8 mouse cellular contexts compared by ENCODE assay signal in the genomic region with DNA sequence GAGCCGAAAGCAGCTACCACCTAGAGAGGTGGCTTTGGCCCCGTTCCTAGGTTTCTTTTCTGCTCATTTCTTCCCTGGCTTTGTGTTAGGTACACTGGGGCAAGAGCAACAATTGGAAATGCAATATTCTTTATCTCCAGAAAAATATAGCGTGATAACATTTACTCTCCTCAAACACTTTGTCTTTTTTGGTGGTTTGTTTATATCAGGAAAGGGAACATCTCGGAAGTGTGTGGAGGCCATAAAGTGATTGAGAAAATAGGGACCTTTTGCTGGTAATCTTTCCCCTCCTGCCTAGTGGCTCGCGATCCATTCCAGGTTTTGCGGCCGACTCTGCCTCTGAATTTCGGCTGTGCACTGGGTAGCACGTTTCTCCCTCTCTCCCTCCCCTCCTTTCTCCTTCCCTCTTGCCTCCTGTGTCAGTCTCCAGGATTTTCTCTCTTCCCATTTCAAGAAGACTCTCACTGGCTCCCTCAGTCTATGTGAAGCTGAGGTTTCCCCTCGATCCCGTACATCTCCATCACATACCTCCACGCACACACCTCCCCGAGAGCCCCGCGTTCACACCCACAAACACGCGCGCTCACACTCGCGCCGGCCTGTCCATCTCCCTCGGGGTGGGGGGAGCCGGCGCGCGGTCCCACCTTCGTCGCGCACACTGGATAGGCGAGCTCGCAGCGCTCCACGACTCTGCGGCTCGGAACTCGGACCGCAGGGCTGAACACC. TPM values are rescaled to one million over a fixed set of nuclear protein-coding genes. Genes with fewer than 3 reads are reported as not detected.
DNase-seq lines count a peak whose midpoint lies in the region; ATAC-seq and TF ChIP-seq lines count a peak whose summit lies in the region.

Gpc6 (plus strand) TSS at position 440 of the 726 bp plus-strand sequence.

- DNase-seq in layer of hippocampus, adult 11-12 months (ENCODE audit: low spot score), result peak; percentile 66
- no peak for DNase-seq in layer of hippocampus, adult 9-10 months (ENCODE audit: low spot score)
- DNase-seq in heart, adult 9 months (ENCODE audit: low spot score in 2 of 2), result peak; percentile 65 to 76
- peak; percentile 51 for DNase-seq in kidney, adult 9 months
- peak; percentile 94 for DNase-seq in limb, embryonic 14.5 days (ENCODE audit: low spot score)
- DNase-seq in midbrain, postnatal 0 days (ENCODE audit: low spot score), result peak; percentile 94
- peak; percentile 72 for DNase-seq in testis, postnatal 14 days (ENCODE audit: low spot score)

- no peak for TF ChIP-seq POLR2A in limb, embryonic 14.5 days (IDR thresholded peaks at IDR 0.05; ENCODE audit: borderline replicate concordance, extremely low read depth, insufficient read depth, insufficient read length)

- peak within 1 kb of the TSS; percentile 86 for H3K4me3 ChIP-seq in embryonic facial prominence, embryonic 13.5 days
- H3K4me3 ChIP-seq in limb, embryonic 14.5 days (replicated peaks; ENCODE audit: low read length), result peak within 1 kb of the TSS; percentile 76
- peak within 1 kb of the TSS; percentile 62 for H3K4me3 ChIP-seq in midbrain, postnatal 0 days (ENCODE audit: low read depth, low read length)

- H3K4me2 ChIP-seq in embryonic facial prominence, embryonic 13.5 days, result peak within 1 kb of the TSS; percentile 74
- H3K4me2 ChIP-seq in limb, embryonic 14.5 days (replicated peaks; ENCODE audit: low read depth, low read length, severe bottlenecking), result peak within 1 kb of the TSS; percentile 66
- H3K4me2 ChIP-seq in midbrain, postnatal 0 days (ENCODE audit: low read depth, low read length, poor library complexity, severe bottlenecking), result peak within 1 kb of the TSS; percentile 75

- peak within 1 kb of the TSS; percentile 98 for H3K27ac ChIP-seq in embryonic facial prominence, embryonic 13.5 days
- H3K27ac ChIP-seq in limb, embryonic 14.5 days (replicated peaks; ENCODE audit: low read depth, low read length), result peak within 1 kb of the TSS; percentile 97
- peak within 1 kb of the TSS; percentile 71 for H3K27ac ChIP-seq in midbrain, postnatal 0 days (ENCODE audit: low read depth, low read length)

- TF ChIP-seq CTCF in midbrain, postnatal 0 days (IDR thresholded peaks at IDR 0.05), result no peak; the same call in 1 of the 2 replicates

- peak; percentile 72 for ATAC-seq in embryonic facial prominence, embryonic 13.5 days (ENCODE audit: insufficient number of reproducible peaks, insufficient read depth, low FRiP score, low TSS enrichment, low read depth)
- ATAC-seq in limb, embryonic 14.5 days (ENCODE audit: low FRiP score, low read depth), result peak; percentile 79
- ATAC-seq in midbrain, postnatal 0 days (ENCODE audit: low FRiP score), result peak; percentile 74

- WGBS in embryonic facial prominence, embryonic 13.5 days, result under 1% methylated on average over 38 of the region's 38 CpGs
- under 1% methylated on average over 38 of the region's 38 CpGs for WGBS in limb, embryonic 14.5 days
- under 1% methylated on average over 38 of the region's 38 CpGs for WGBS in midbrain, postnatal 0 days

- no peaks in the 10 kb centered on the region for H3K36me3 ChIP-seq in embryonic facial prominence, embryonic 13.5 days
- no peaks in the 10 kb centered on the region for H3K36me3 ChIP-seq in limb, embryonic 14.5 days (ENCODE audit: control insufficient read depth, insufficient read depth, low read length)
- no peaks in the 10 kb centered on the region for H3K36me3 ChIP-seq in midbrain, postnatal 0 days (ENCODE audit: insufficient read depth, low read length)

- peaks cover 22% of the 10 kb centered on the region for H3K4me1 ChIP-seq in embryonic facial prominence, embryonic 13.5 days
- no peaks in the 10 kb centered on the region for H3K4me1 ChIP-seq in limb, embryonic 14.5 days (ENCODE audit: control insufficient read depth, insufficient read depth, low read length)
- H3K4me1 ChIP-seq in midbrain, postnatal 0 days (ENCODE audit: insufficient read depth, low read length), result no peaks in the 10 kb centered on the region

- peak within 1 kb of the TSS; percentile 96 for H3K9ac ChIP-seq in embryonic facial prominence, embryonic 13.5 days
- H3K9ac ChIP-seq in limb, embryonic 14.5 days (ENCODE audit: low read depth, low read length, severe bottlenecking), result peak within 1 kb of the TSS; percentile 91
- H3K9ac ChIP-seq in midbrain, postnatal 0 days (replicated peaks; ENCODE audit: low read length, poor library complexity, severe bottlenecking), result peak within 1 kb of the TSS; percentile 57

- no peaks in the 10 kb centered on the region for H3K27me3 ChIP-seq in embryonic facial prominence, embryonic 13.5 days
- no peaks in the 10 kb centered on the region for H3K27me3 ChIP-seq in limb, embryonic 14.5 days (ENCODE audit: control insufficient read depth, insufficient read depth, low read length)
- H3K27me3 ChIP-seq in midbrain, postnatal 0 days (ENCODE audit: insufficient read depth, low read length), result no peaks in the 10 kb centered on the region

- no peaks in the 10 kb centered on the region for H3K9me3 ChIP-seq in embryonic facial prominence, embryonic 13.5 days
- H3K9me3 ChIP-seq in limb, embryonic 14.5 days (ENCODE audit: control insufficient read depth, low read length), result no peaks in the 10 kb centered on the region
- H3K9me3 ChIP-seq in midbrain, postnatal 0 days (ENCODE audit: low read length), result no peaks in the 10 kb centered on the region

RNA-seq across cellular contexts. Expression of gene Gpc6, which starts in this region (rescaled TPM):
- polyA plus RNA-seq in embryonic facial prominence, embryonic 13.5 days (2015; fragmentation: Nextera tagmentation; extraction: Ambion mirVana), result 57.2 and 57.7 TPM in 2 replicates
- 26.1 and 30.5 TPM in 2 replicates for polyA plus RNA-seq in limb, embryonic 14.5 days (2012; rRNA removed)
- polyA plus RNA-seq in limb, embryonic 14.5 days (2014; fragmentation: Nextera tagmentation; extraction: Ambion mirVana), result 39.5 and 48.5 TPM in 2 replicates
- 20.3 and 29.1 TPM in 2 replicates for total RNA-seq in midbrain, postnatal 0 days (2014; rRNA removed)
- 15.6 and 19.3 TPM in 2 replicates for polyA plus RNA-seq in midbrain, postnatal 0 days (2015; fragmentation: Nextera tagmentation; extraction: Ambion mirVana)
